Mouse (Mus musculus): Measurements from ENCODE around the gene Zfp36l2. TPM values are rescaled to one million over a fixed set of nuclear protein-coding genes. Genes with fewer than 3 reads are reported as not detected.
"Not testable (repeated sequence)": the region's sequence is repeated elsewhere in the genome, so short reads cannot be mapped to it uniquely, and the experiment has no call there.

Gene Zfp36l2
- polyA plus RNA-seq (2017; shearing (Covaris generic)): 10 to 100 TPM; 31.3 to 64.3 TPM

GRCm38 (mm10) chr17:84187727-84188373 is at the start of gene Zfp36l2:
Gene Zfp36l2 (minus strand): TSS chr17:84187947.
- peak; percentile 51 for ATAC-seq

- ATAC-seq: no peak
Observed at GRCm38 (mm10) chr17:84236781-84237557, 49.2 kb upstream of the Zfp36l2 start.

- no peak for ATAC-seq
Observed at GRCm38 (mm10) chr17:84235399-84235928, 47.7 kb upstream of the Zfp36l2 start.

GRCm38 (mm10) chr17:84234785-84235184 is 47.0 kb upstream of the Zfp36l2 start:
- ATAC-seq: not testable (repeated sequence)

GRCm38 (mm10) chr17:84233758-84234157 is 46.0 kb upstream of the Zfp36l2 start:
- ATAC-seq: no peak

- peak; percentile 90 for ATAC-seq
Observed at GRCm38 (mm10) chr17:84231361-84231760, 43.6 kb upstream of the Zfp36l2 start.

GRCm38 (mm10) chr17:84228223-84228622 is 40.5 kb upstream of the Zfp36l2 start:
- ATAC-seq: no peak

- ATAC-seq: no peak
Observed at GRCm38 (mm10) chr17:84226681-84227080, 38.9 kb upstream of the Zfp36l2 start.

GRCm38 (mm10) chr17:84226231-84226630 is 38.5 kb upstream of the Zfp36l2 start:
- ATAC-seq: peak; percentile 71

GRCm38 (mm10) chr17:84224217-84224887 is 36.6 kb upstream of the Zfp36l2 start:
- no peak for ATAC-seq

GRCm38 (mm10) chr17:84218841-84219240 is 31.1 kb upstream of the Zfp36l2 start:
- ATAC-seq: not testable (repeated sequence)

GRCm38 (mm10) chr17:84217696-84218095 is 29.9 kb upstream of the Zfp36l2 start:
- no peak for ATAC-seq

GRCm38 (mm10) chr17:84215264-84215960 is 27.7 kb upstream of the Zfp36l2 start:
- no peak for ATAC-seq

GRCm38 (mm10) chr17:84213464-84213863 is 25.7 kb upstream of the Zfp36l2 start:
- ATAC-seq: no peak

- ATAC-seq: no peak
Observed at GRCm38 (mm10) chr17:84207611-84208010, 19.9 kb upstream of the Zfp36l2 start.

GRCm38 (mm10) chr17:84206239-84206638 is 18.5 kb upstream of the Zfp36l2 start:
- no peak for ATAC-seq

- ATAC-seq: no peak
Observed at GRCm38 (mm10) chr17:84204962-84205361, 17.2 kb upstream of the Zfp36l2 start.

- no peak for ATAC-seq
Observed at GRCm38 (mm10) chr17:84203340-84203739, 15.6 kb upstream of the Zfp36l2 start.

- ATAC-seq: no peak
Observed at GRCm38 (mm10) chr17:84201183-84201582, 13.4 kb upstream of the Zfp36l2 start.

GRCm38 (mm10) chr17:84197912-84198344 is 10.2 kb upstream of the Zfp36l2 start:
- no peak for ATAC-seq

GRCm38 (mm10) chr17:84196329-84196728 is 8.6 kb upstream of the Zfp36l2 start:
- no peak for ATAC-seq

- ATAC-seq: no peak
Observed at GRCm38 (mm10) chr17:84195835-84196234, 8.1 kb upstream of the Zfp36l2 start.
